Mouse (Mus musculus) duodenum, adult 2 months (tissue): ENCODE results near the gene Tlr4. TPM values are rescaled to one million over a fixed set of nuclear protein-coding genes. Genes with fewer than 3 reads are reported as not detected.

Experiments used
- polyA plus RNA-seq: library from polyadenylated mRNA; depleted of rRNA; stranded (reverse); fragments of >200 nt; gene quantifications from 2 replicates; pipeline ENCODE4 v1.2.3, GENCODE M21; 2012; ENCODE audit warnings: low replicate concordance; rRNA removed

The Tlr4 gene
- polyA plus RNA-seq: 0.02 and 0.64 TPM in 2 replicates

DNA sequence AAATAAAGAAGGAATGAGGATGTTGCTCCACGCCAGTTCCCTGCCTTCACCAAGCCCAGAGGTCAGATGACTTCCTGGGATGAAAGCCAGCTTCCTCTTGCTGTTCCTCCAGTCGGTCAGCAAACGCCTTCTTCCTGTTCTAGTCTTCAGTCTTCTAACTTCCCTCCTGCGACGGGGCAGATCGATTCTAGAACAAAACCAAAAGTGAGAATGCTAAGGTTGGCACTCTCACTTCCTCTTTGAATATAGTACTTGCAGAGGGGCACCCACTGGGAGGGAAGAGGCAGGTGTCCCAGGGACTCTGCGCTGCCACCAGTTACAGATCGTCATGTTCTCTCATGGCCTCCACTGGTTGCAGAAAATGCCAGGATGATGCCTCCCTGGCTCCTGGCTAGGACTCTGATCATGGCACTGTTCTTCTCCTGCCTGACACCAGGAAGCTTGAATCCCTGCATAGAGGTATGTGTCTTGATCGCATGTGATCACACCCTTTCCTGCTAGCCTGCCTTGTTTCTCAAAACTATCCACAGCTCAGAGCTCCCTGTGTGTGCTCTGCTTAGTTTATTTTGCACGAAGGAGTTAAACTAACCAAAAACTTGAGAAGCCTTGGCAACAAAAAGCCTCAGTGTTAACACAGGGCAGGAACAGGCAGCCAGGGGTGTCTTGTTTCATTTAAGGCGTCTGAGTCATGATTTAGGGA lies at the start of gene Tlr4:
Gene Tlr4 (plus strand): TSS at position 122 of the 700 bp plus-strand sequence.

